Mouse (Mus musculus) layer of hippocampus, adult 2 months (tissue): ENCODE data around the gene Tnfrsf8. TPM values are rescaled to one million over a fixed set of nuclear protein-coding genes. Genes with fewer than 3 reads are reported as not detected.
A peak's percentile ranks its signal among the peaks of the same experiment; 100 is the strongest.

Experiments used
- DNase-seq, 2 experiments: peaks; one replicate each; pipeline ENCODE4 v3.0.0; 2022; ENCODE audit warnings: low spot score in 2 of 2
- H3K27ac ChIP-seq: fragments of 200-600 bp; 2 replicates; pipeline ENCODE4 v1.8.1; 2022
- H3K4me3 ChIP-seq: fragments of 200-600 bp; 2 replicates; pipeline ENCODE4 v1.8.1; 2022; ENCODE audit warnings: mild to moderate bottlenecking
- CTCF ChIP-seq: fragments of 200-600 bp; conservative IDR thresholded peaks from 2 replicates; pipeline ENCODE4 v1.8.1; 2022; ENCODE audit warnings: antibody characterized with exemption, mild to moderate bottlenecking, moderate library complexity
- total RNA-seq, 2 experiments: library from RNA; stranded (reverse); gene quantifications; 2 replicates each; pipeline ENCODE4 v1.2.3; 2021

The Tnfrsf8 gene
- total RNA-seq, 2 experiments from 2014 or later = 0.52 to 0.69 TPM

- no peak overlapping the region for H3K4me3 ChIP-seq
- DNase-seq = no peak
- no peak overlapping the region for H3K27ac ChIP-seq
- TF ChIP-seq CTCF = no peak
These were observed 14.6 kb downstream of the Tnfrsf8 start for GRCm38 (mm10) chr4:145300210-145300927.

GRCm38 (mm10) chr4:145299355-145299754, 15.6 kb downstream of the Tnfrsf8 start:
- no peak overlapping the region for H3K4me3 ChIP-seq
- no peak for DNase-seq
- no peak for TF ChIP-seq CTCF
- no peak overlapping the region for H3K27ac ChIP-seq

- DNase-seq = no peak
These were observed 16.1 kb downstream of the Tnfrsf8 start for GRCm38 (mm10) chr4:145298846-145299245.

GRCm38 (mm10) chr4:145295589-145296300, 19.2 kb downstream of the Tnfrsf8 start:
- peak; percentile 56 to 76 for DNase-seq
- H3K4me3 ChIP-seq = no peak overlapping the region
- TF ChIP-seq CTCF = peak; percentile 97
- no peak overlapping the region for H3K27ac ChIP-seq

More at GRCm38 (mm10) chr4:145298846-145299245, 16.1 kb downstream of the Tnfrsf8 start:
- TF ChIP-seq CTCF = no peak
- H3K4me3 ChIP-seq = no peak overlapping the region
- no peak overlapping the region for H3K27ac ChIP-seq

- Histone ChIP-seq H3K27ac (no peak overlapping the region), H3K4me3 (no peak overlapping the region)
- TF ChIP-seq CTCF = no peak
- DNase-seq = no peak
These were observed 20.4 kb downstream of the Tnfrsf8 start for GRCm38 (mm10) chr4:145294588-145294987.

DNA sequence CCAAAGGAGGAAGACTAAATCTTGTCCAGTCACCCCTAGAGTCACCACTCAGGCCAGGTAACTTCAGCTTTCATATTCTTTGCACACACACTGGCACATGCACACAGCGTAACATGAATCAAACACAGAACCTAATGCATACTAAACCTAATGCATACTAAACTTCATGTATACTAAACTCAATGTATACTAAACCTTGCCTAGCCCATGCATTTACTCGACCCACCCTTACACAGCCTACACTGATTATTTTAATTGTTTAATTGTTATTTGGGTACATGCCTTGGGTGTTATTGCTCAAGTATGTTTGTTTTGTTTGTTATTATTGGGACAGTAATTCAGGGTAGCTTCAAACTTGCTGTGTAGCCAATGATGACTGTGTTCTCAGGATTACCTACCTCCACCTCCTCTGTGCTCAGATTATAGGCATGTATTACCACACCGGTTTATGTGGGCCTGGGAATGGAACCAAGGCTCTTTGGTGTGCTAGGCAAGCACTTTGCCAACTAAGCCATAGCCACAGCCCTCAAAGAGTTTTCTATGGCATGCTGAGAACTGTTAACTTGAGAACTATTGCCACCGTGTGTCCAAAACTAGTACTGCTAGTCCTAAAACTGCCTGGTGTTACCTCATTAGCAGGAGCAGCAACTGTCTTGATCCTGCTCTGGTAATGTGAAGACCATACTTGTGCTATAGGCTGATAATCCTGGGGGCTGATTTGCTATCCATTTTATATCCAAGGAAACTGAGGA, 28.4 kb downstream of the Tnfrsf8 start:
- DNase-seq = peak; percentile 69 to 77
- peak; percentile 95 for TF ChIP-seq CTCF
- Histone ChIP-seq H3K27ac (no peak overlapping the region), H3K4me3 (no peak overlapping the region)

DNA sequence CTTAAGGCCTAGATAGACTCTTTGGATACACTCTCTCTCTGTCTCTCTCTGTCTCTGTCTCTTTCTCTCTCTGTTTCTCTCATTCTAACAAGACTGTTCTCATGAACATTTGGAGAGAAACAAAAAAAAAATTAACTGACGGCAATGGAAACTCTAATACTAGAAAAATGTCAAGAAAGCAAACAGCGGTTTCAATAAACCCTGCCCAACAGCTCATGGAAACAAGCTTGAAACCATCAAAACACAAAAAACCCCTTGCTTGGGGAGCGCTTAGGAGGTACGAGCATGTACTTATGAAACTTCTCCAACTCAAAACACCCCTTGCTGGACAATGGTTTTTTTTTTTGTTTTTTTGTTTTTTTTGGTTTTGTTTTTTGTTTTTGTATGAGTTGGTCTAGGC, 30.3 kb downstream of the Tnfrsf8 start:
- no peak for TF ChIP-seq CTCF
- no peak overlapping the region for H3K27ac ChIP-seq
- no peak overlapping the region for H3K4me3 ChIP-seq
- DNase-seq = no peak

DNA sequence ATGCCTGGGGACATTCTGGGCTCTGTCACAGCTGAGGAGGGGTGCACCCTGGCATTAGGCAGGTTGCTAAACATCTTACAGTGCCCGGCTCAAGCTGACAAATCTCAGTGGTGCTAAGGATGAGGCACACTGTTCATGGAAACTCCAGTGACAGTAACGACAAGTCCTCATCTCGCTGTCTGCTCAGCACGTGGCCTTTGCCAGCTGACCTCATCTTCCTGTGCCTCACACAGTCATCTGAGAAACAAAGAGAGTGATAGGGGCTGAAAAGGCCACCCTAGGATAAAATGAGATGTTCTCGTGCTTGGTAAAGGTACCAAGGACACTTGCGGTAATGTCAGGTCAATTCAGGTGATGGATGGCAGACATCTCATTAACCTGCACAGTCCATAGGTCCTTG, 31.5 kb downstream of the Tnfrsf8 start:
- TF ChIP-seq CTCF = no peak
- Histone ChIP-seq H3K27ac (no peak overlapping the region), H3K4me3 (no peak overlapping the region)
- DNase-seq = no peak

DNA sequence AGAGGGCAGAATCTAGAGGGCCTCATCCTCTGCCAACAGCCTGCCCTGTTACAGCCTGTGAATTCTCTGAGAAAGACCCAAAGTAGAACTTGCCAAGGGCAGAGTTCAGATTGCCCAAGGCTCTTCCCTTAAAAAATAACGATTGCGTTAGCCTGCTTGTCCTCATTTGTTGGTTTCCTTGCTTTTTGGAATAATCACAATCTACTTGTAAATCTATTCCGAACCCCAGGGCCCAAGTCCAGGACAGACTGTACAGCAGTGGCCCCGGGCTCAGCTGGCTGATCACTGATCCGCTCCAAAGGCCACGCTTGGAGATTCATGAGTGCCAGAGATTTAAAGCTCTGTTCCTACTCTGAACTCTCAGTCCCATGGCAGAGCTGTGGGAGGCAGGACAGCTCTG, 34.0 kb downstream of the Tnfrsf8 start:
- no peak for DNase-seq
- H3K4me3 ChIP-seq = no peak overlapping the region
- TF ChIP-seq CTCF = no peak
- no peak overlapping the region for H3K27ac ChIP-seq

DNA sequence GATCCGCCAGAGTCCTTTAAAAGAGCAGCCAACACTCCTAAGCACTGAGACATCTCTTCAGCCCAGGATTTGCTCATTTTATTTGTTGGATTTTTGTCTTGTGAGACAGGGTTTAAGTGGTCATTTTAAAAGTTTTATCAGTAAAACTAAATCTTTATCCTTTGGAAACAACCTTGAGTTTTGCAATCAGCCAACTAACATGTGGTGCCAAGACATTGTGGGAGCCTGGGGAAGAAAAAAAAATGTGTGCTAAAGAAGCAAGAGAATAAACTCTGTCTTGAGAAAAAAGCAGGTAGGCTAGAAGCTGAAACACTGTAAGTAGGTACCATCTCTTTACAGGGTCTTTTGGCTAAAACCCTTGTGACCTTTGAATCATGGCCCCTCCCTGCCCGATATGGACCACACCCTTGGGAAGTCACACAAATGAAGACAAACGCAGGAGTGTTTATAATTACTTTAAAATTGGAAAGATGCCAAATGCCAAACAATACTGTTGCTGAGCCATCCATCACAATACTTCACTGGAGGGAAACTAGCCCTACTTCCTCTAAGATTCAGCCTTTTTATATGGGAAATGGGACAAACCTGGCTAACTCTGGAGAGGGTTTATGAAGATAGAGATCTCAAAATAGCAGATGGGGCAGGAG, 36.1 kb downstream of the Tnfrsf8 start:
- Histone ChIP-seq H3K27ac (no peak overlapping the region), H3K4me3 (no peak overlapping the region)
- DNase-seq = no peak
- no peak for TF ChIP-seq CTCF

DNA sequence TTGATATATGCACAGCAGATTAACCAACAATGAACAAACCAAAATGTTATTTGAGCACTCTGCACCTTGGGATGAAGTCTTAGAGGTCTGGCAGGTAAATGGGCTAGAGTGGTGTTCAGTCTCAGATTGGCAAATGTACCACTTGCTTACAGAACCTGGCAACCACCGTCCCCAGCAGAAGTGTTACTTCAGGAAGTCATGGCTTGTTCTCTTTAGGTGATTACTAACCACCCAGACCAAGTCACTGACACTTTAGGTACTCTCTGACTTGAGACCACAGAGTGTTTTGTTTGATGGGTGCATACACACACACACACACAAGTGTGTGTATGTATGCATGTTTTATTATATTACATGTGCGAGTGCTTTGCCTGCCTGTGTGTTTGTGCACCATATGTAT, 36.7 kb downstream of the Tnfrsf8 start:
- no peak for DNase-seq
- Histone ChIP-seq H3K4me3 (no peak overlapping the region), H3K27ac (no peak overlapping the region)
- no peak for TF ChIP-seq CTCF

DNA sequence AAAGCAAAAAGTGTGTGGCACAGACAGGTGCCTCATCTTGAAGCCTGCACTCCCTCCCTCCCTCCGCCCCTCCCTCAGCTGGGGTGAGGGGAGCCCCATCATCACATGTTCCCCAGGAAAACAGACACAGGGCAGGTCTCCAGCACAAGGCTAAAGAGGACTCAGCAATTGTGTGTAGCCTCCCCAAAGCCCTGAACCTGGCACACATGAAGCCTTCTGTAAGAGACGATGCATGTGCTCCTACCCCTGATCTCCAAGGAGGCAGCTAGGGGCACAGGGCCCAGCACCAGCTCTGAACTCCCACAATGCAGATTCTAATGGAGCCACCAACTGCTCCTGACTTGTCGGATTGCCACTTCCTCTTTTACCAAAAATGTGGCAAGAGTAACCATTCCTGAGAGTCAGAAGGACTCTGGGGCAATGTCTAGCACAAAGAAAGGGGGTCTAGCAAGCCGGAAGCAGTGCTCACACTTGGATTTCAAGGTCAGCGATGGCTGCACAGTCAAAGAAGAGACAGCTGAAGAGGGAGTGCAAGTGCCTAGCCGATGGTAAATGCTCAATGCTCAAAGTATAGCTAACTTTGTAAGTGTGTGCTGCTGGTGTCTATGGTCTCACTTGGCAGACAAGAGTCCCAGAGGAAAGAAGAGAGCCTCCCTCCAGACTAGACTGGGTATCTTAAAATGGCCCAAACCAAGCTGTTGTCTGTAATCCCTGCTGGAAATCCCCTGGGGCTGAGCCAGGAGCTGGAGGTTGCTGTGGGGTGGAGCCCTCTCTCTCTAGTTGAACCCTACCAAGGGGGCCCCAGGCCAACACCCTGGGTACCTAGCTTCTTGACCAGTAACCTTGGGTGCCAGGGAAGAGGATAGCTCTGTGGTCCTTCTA, 38.4 kb downstream of the Tnfrsf8 start:
- no peak for DNase-seq
- no peak overlapping the region for H3K4me3 ChIP-seq
- H3K27ac ChIP-seq = no peak overlapping the region
- no peak for TF ChIP-seq CTCF
